Mouse (Mus musculus) neural tube, embryonic 11.5 days (tissue): ENCODE measurements around the gene Col4a4. TPM values are rescaled to one million over a fixed set of nuclear protein-coding genes. Genes with fewer than 3 reads are reported as not detected.
A peak's percentile ranks its signal among the peaks of the same experiment; 100 is the strongest.

Experiments used
- ATAC-seq: fragments of 200-750 bp; cut with Nextera tagmentation; 2 replicates; pipeline ENCODE4 v1.8.0; 2017; ENCODE audit warnings: moderate number of reproducible peaks, mild to moderate bottlenecking, moderate TSS enrichment, moderate library complexity; ENCODE audit not compliant: insufficient read depth, low FRiP score, low TSS enrichment
- DNase-seq: peaks from one replicate; pipeline ENCODE4 v3.0.0-alpha.2; 2015; ENCODE audit warnings: low spot score
- H3K27ac ChIP-seq: fragments of 300-500 bp; sonication (generic); 2 replicates; pipeline ENCODE4 v1.5.1; 2014; ENCODE audit warnings: low read depth, mild to moderate bottlenecking, low read length
- H3K27me3 ChIP-seq: fragments of 300-500 bp; sonication (generic); 2 replicates; pipeline ENCODE4 v1.6.1; 2014; ENCODE audit warnings: mild to moderate bottlenecking, low read length, mixed read lengths; ENCODE audit not compliant: control insufficient read depth, insufficient read depth
- H3K36me3 ChIP-seq: fragments of 300-500 bp; sonication (generic); 2 replicates; pipeline ENCODE4 v1.6.1; 2014; ENCODE audit warnings: mild to moderate bottlenecking, low read length, moderate library complexity, mixed read lengths; ENCODE audit not compliant: control insufficient read depth, insufficient read depth
- H3K4me1 ChIP-seq: fragments of 300-500 bp; sonication (generic); 2 replicates; pipeline ENCODE4 v1.6.1; 2014; ENCODE audit warnings: low read length, mixed read lengths; ENCODE audit not compliant: control insufficient read depth, insufficient read depth
- H3K4me2 ChIP-seq: fragments of 300-500 bp; sonication (generic); 2 replicates; pipeline ENCODE4 v1.6.1; 2014; ENCODE audit warnings: low read depth, mild to moderate bottlenecking, moderate library complexity
- H3K4me3 ChIP-seq: fragments of 300-500 bp; sonication (generic); 2 replicates; pipeline ENCODE4 v1.5.1; 2014; ENCODE audit warnings: low read depth, low read length
- H3K9ac ChIP-seq: fragments of 300-500 bp; sonication (generic); 2 replicates; pipeline ENCODE4 v1.6.1; 2014; ENCODE audit warnings: mild to moderate bottlenecking, low read length
- H3K9me3 ChIP-seq: fragments of 300-500 bp; sonication (generic); 2 replicates; pipeline ENCODE4 v1.6.1; 2016; ENCODE audit warnings: low read length; ENCODE audit not compliant: control insufficient read depth
- WGBS: fragments of 180-500 bp; shearing (Covaris S2); extraction: QIAGEN DNeasy Blood & Tissue Kit; methylation state at CpG from one replicate; pipeline ENCODE4 v1.1.7; 2014; 5-methylcytosine and 5-hydroxymethylcytosine counted together
- polyA plus RNA-seq: library from polyadenylated mRNA; unstranded; fragments of >200 nt; fragmentation: Nextera tagmentation; extraction: Ambion mirVana; gene quantifications from 2 replicates; pipeline ENCODE4 v1.2.1, GENCODE M21; 2014

Gene Col4a4
- polyA plus RNA-seq, 1 experiment from 2014 or later: 0.16 TPM

DNA sequence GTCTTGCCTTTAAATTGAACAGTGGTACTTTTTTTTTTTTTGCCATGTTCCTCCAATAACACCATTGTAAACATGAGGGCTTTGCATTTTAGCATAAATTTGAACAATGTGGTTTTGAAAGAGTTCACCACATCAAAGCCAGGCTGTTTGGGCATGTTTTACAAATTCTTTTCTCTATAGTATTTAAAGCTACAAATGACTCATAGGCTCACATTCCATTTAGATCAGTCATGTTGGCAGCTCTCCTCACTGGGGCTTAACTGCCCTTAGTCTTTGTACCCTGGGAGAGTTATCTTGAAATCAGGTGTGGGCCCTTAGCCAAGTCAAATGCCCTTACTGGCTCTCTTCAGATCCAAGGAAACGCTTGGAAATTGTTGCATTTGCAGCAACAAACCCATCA, 157.6 kb downstream of the Col4a4 start:
- Histone ChIP-seq H3K9me3 (no peaks in the 10 kb centered on the region), H3K4me2 (no peak overlapping the region), H3K36me3 (no peaks in the 10 kb centered on the region), H3K4me3 (no peak overlapping the region), H3K4me1 (no peaks in the 10 kb centered on the region), H3K27ac (no peak overlapping the region), H3K27me3 (no peaks in the 10 kb centered on the region), H3K9ac (no peak overlapping the region)
- DNase-seq: no peak
- WGBS: 76% methylated on average over 1 of the region's 1 CpGs
- no peak for ATAC-seq

DNA sequence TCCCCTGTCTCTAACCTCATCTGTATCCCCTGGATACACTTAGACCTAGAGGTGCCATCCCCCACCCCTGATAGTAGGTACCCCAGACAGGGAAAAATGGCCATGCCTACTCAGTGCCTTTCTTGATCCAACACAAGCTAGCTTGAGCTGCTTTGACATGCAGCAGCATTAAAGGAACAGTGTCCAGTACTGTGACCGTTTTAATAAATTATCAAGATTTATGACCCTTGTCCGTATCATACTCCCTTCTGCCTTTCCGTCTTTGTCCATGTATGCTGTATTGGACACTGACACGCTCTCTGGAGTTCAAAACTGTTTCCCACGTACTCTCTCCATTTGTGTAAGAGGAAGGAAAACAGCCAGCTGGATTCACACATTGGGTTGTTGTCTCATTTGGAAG, 158.9 kb downstream of the Col4a4 start:
- H3K9me3 ChIP-seq: no peaks in the 10 kb centered on the region
- DNase-seq: no peak
- H3K36me3 ChIP-seq: no peaks in the 10 kb centered on the region
- peak; percentile 38; the same call in 1 of the 2 replicates for ATAC-seq
- no peak overlapping the region for H3K9ac ChIP-seq
- no peak overlapping the region for H3K4me3 ChIP-seq
- H3K27ac ChIP-seq: no peak overlapping the region
- no peaks in the 10 kb centered on the region for H3K27me3 ChIP-seq
- no peak overlapping the region for H3K4me2 ChIP-seq
- 66% methylated on average over 5 of the region's 5 CpGs for WGBS
- H3K4me1 ChIP-seq: no peaks in the 10 kb centered on the region

DNA sequence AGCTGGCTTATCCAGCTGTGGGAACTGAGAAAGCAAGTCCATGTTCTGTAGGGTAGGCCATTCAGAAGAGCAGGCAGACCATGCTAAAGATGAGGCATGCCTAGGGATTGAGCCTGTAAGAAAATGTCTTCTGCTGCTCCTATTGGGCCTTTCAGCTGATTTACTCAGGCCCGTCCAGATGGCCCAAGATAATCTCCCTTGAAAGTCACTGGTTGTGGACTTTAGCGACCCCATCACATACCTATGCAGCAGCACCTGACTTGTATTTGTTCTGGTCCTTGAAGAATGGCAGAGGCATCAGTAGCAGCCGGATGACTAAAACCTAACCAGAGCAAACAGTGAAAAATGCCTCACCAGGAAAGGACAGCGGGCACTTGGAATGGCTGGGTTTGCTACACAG, 171.0 kb downstream of the Col4a4 start:
- Histone ChIP-seq H3K4me2 (no peak overlapping the region), H3K9me3 (no peaks in the 10 kb centered on the region), H3K9ac (no peak overlapping the region), H3K27me3 (no peaks in the 10 kb centered on the region), H3K27ac (no peak overlapping the region), H3K4me3 (no peak overlapping the region), H3K4me1 (no peaks in the 10 kb centered on the region; the same call in 1 of the 2 replicates), H3K36me3 (no peaks in the 10 kb centered on the region)
- no peak for ATAC-seq
- 84% methylated on average over 4 of the region's 4 CpGs for WGBS
- DNase-seq: no peak

DNA sequence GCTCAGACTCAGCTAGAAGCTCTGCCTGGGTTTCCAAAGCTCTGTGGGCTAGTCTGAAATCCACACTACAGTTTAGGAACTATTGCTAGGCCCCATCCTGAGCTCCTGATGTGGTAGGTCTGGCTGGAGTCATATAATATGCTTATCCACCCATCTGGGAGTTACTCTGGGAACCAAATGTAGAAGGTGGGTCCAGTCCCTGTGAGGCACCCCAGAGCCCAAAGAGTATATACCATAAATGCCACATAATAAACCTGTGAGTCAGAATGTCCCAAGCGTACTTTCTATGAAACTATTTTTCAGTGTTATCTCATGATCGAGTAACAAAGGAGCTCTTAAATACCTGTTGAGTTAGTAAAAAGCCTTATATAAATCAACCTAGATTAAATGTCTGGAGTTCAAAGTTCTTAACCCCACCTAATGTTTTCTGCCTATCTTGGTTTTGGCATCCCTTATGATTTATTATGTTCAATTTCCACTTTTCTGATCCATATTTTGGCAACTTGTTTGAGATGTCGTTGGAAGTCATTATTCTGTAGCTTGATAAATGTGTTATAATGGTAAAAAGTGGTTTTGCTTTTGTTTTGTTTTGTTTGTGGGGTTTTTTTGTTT, 172.1 kb downstream of the Col4a4 start:
- Histone ChIP-seq H3K9me3 (no peaks in the 10 kb centered on the region), H3K27me3 (no peaks in the 10 kb centered on the region), H3K4me3 (no peak overlapping the region), H3K4me2 (no peak overlapping the region), H3K4me1 (no peaks in the 10 kb centered on the region; the same call in 1 of the 2 replicates), H3K9ac (no peak overlapping the region), H3K27ac (no peak overlapping the region), H3K36me3 (no peaks in the 10 kb centered on the region)
- 93% methylated on average over 3 of the region's 3 CpGs for WGBS
- DNase-seq (no peak), ATAC-seq (no peak)

DNA sequence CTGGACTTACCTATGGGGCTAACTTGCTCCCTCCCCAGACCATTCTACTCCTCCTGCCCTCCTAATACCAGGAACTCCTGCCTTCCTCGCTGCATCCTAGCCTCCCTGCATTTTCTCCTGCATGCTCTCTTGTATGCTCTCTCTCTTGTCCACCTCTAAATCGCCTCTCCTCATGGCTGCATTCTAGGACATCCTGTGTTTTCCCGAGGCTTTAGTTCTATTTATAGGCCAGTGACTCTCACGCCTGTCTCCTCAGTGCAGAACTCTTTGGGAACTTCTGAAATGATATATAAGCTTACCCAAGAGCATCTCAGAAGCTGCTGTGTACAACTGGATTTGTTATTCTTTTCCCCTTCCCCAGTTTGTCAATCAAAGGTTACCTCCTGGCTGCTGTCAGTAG, 174.6 kb downstream of the Col4a4 start:
- H3K4me2 ChIP-seq: no peak overlapping the region
- no peak overlapping the region for H3K27ac ChIP-seq
- no peaks in the 10 kb centered on the region for H3K36me3 ChIP-seq
- no peak overlapping the region for H3K9ac ChIP-seq
- peak; percentile 8 for DNase-seq
- H3K9me3 ChIP-seq: no peaks in the 10 kb centered on the region
- H3K4me3 ChIP-seq: no peak overlapping the region
- H3K4me1 ChIP-seq: no peaks in the 10 kb centered on the region; the same call in 1 of the 2 replicates
- no peaks in the 10 kb centered on the region for H3K27me3 ChIP-seq
- WGBS: 70% methylated on average over 4 of the region's 4 CpGs
- no peak for ATAC-seq

DNA sequence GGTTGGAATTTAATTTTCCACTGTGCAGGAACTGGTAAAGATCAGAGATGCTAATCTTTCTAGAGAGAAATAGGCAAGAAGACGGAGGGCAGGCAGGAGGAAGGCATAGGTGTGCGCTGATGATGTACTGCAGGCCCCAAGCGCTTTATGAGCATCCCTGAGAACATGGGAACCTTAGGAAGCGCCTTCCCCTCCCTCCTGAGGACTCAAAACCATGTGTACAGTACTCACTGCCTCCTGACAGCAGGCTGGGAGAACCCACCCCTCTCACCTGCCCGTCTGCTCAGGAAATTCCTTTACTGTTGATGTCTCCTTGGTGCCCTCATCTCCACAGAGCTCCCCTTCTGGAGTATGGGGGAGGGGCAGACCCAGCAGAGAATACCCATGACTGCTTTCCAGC, 175.1 kb downstream of the Col4a4 start:
- Histone ChIP-seq H3K4me1 (no peaks in the 10 kb centered on the region; the same call in 1 of the 2 replicates), H3K27me3 (no peaks in the 10 kb centered on the region), H3K4me3 (no peak overlapping the region), H3K4me2 (no peak overlapping the region), H3K36me3 (no peaks in the 10 kb centered on the region), H3K27ac (no peak overlapping the region), H3K9ac (no peak overlapping the region), H3K9me3 (no peaks in the 10 kb centered on the region)
- 76% methylated on average over 5 of the region's 5 CpGs for WGBS
- DNase-seq (no peak), ATAC-seq (no peak)

DNA sequence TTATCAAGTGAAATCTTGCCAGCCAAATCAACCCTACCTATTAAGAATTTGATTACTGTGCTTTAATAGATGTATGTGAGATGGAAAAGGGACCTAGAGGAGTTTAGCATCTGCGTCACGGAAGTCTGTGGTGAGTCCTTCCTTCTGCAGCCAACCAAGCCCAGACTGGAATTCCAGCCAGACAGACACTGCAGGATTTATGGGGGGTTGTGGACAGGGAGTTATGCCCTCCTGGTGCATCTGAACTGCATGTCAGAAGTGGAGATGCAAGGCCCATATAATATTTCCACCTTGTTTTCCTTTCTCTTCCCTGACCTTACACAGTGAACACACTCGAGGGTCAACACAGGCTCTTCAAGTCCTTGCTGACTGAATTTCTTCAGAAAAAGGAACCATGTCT, 176.1 kb downstream of the Col4a4 start:
- no peak overlapping the region for H3K27ac ChIP-seq
- H3K9me3 ChIP-seq: no peaks in the 10 kb centered on the region
- H3K9ac ChIP-seq: no peak overlapping the region
- H3K4me3 ChIP-seq: no peak overlapping the region
- no peaks in the 10 kb centered on the region for H3K36me3 ChIP-seq
- H3K27me3 ChIP-seq: no peaks in the 10 kb centered on the region
- DNase-seq: peak; percentile 3
- no peaks in the 10 kb centered on the region; the same call in 1 of the 2 replicates for H3K4me1 ChIP-seq
- no peak for ATAC-seq
- 56% methylated on average over 3 of the region's 3 CpGs for WGBS
- H3K4me2 ChIP-seq: no peak overlapping the region

DNA sequence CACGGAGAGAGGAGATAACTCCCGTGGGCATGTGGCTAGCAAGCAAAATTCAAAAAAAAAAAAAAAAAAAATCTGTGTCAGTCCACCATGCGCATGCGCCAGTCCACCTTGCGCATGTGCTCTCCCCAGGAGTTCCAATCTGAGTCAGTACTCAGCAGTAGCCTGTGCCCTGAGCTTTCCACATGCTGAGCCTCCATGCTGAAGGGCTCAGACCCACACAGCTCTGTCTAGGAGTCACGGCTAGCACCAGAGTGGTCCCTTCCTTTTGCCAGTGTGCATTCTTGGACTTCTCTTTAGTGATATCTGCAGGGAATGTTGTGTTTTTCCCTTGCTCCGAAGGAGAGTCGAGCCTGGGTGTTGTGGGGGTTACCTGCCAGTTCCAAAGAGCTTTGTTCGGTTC, 177.4 kb downstream of the Col4a4 start:
- Histone ChIP-seq H3K36me3 (no peaks in the 10 kb centered on the region), H3K4me3 (no peak overlapping the region), H3K27ac (no peak overlapping the region), H3K4me2 (no peak overlapping the region), H3K4me1 (no peaks in the 10 kb centered on the region; the same call in 1 of the 2 replicates), H3K9ac (no peak overlapping the region), H3K9me3 (no peaks in the 10 kb centered on the region), H3K27me3 (no peaks in the 10 kb centered on the region)
- DNase-seq (peak; percentile 9), ATAC-seq (no peak)
- 87% methylated on average over 9 of the region's 9 CpGs for WGBS

DNA sequence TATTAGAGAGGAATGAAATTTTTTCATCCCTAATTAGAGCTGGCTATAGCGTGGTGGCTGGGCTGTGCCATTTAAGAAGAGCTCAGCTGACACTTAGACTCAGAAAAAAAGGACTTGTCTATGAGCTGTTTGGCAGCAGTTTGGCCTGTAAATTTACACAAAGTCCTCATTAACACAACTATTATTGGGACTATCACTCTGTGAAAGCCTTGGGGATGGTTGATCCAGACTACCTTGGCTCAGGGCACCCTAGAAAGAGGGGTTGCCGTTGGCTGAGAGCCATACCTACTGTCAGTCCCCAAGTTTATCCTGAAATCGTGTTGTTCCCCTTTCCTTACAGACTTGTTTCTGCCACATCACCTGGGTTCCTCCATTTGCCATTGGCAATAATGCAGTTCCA, 178.9 kb downstream of the Col4a4 start:
- ATAC-seq (no peak), DNase-seq (peak; percentile 7)
- Histone ChIP-seq H3K27ac (no peak overlapping the region), H3K9ac (no peak overlapping the region), H3K4me2 (no peak overlapping the region), H3K9me3 (no peaks in the 10 kb centered on the region), H3K4me1 (no peaks in the 10 kb centered on the region; the same call in 1 of the 2 replicates), H3K36me3 (no peaks in the 10 kb centered on the region), H3K4me3 (no peak overlapping the region), H3K27me3 (no peaks in the 10 kb centered on the region)
- WGBS: 89% methylated on average over 3 of the region's 3 CpGs
